Mouse (Mus musculus) thymus, postnatal 14 days (tissue): ENCODE data around the gene Bst2.

ENCODE experiments used
- DNase-seq: peaks from one replicate; pipeline ENCODE4 v3.0.0; 2021

The Bst2 gene

GRCm38 (mm10) chr8:71558958-71559690, 21.9 kb upstream of the Bst2 start:
- peak; percentile 91 for DNase-seq

GRCm38 (mm10) chr8:71558071-71558957, 21.1 kb upstream of the Bst2 start, which contains the start of gene Tmem221:
Tmem221 (minus strand) TSS chr8:71558871.
- peak; percentile 83 for DNase-seq

- no peak for DNase-seq
Measured at GRCm38 (mm10) chr8:71554644-71555043, 17.4 kb upstream of the Bst2 start.

- no peak for DNase-seq
Measured at GRCm38 (mm10) chr8:71554001-71554400, 16.7 kb upstream of the Bst2 start.

- DNase-seq, result no peak
Measured at GRCm38 (mm10) chr8:71552770-71553169, 15.5 kb upstream of the Bst2 start.

GRCm38 (mm10) chr8:71550754-71551153, 13.5 kb upstream of the Bst2 start:
- DNase-seq, result peak; percentile 64

GRCm38 (mm10) chr8:71547590-71547989, 10.3 kb upstream of the Bst2 start:
- peak; percentile 87 for DNase-seq

GRCm38 (mm10) chr8:71545053-71545452, 7.8 kb upstream of the Bst2 start:
- no peak for DNase-seq

- no peak for DNase-seq
Measured at GRCm38 (mm10) chr8:71543755-71544154, 6.5 kb upstream of the Bst2 start.

- DNase-seq, result peak; percentile 93
Measured at GRCm38 (mm10) chr8:71542632-71543343, 5.5 kb upstream of the Bst2 start, which contains the start of gene Mvb12a. Mvb12a (plus strand) TSS chr8:71542922.

GRCm38 (mm10) chr8:71535663-71536062, 1.6 kb downstream of the Bst2 start:
- peak; percentile 76 for DNase-seq

GRCm38 (mm10) chr8:71534263-71534810, 2.9 kb downstream of the Bst2 start:
- DNase-seq, result no peak

- peak; percentile 47 for DNase-seq
Measured at GRCm38 (mm10) chr8:71530735-71531467, 6.4 kb downstream of the Bst2 start.

- DNase-seq, result peak; percentile 69
Measured at GRCm38 (mm10) chr8:71528362-71529073, 8.7 kb downstream of the Bst2 start.

GRCm38 (mm10) chr8:71527162-71527870, 9.9 kb downstream of the Bst2 start:
- DNase-seq, result no peak

- no peak for DNase-seq
Measured at GRCm38 (mm10) chr8:71526272-71526671, 11.0 kb downstream of the Bst2 start.

GRCm38 (mm10) chr8:71525226-71526050, 11.8 kb downstream of the Bst2 start, which contains the start of gene Ccdc194:
Ccdc194 (minus strand) TSS chr8:71525711.
- no peak for DNase-seq

- peak; percentile 96 for DNase-seq
Measured at GRCm38 (mm10) chr8:71521634-71522033, 15.6 kb downstream of the Bst2 start.

- DNase-seq, result peak; percentile 66
Measured at GRCm38 (mm10) chr8:71519037-71519825, 18.0 kb downstream of the Bst2 start.
